In genomic region chr5:117239106-117239505, GRCm38 (mm10) we compare ENCODE assay signal across 14 mouse cellular contexts.
"Had no signal": no experiment of that assay in that cellular context is flagged by ENCODE, and none has a peak within 500 bp of the region (broad histone marks: within the 10 kb centered on the region; RNA-seq: fewer than 3 reads in every experiment).

No protein-coding gene starts in this region.

- H3K9me3 ChIP-seq: intestine, embryonic 15.5 days; limb, embryonic 13.5 days had no signal

- H3K4me3 ChIP-seq: intestine, embryonic 15.5 days; limb, embryonic 13.5 days had no signal

- DNase-seq: kidney, adult 18-20 months; kidney, postnatal 10 days; kidney, postnatal 4 days; left cerebral cortex, postnatal 4 days; lung, adult 18-20 months; lung, postnatal 36 days; spleen, adult 18-20 months; thymus, adult 2 months; thymus, postnatal 36 days had no signal

- H3K4me2 ChIP-seq: intestine, embryonic 15.5 days; limb, embryonic 13.5 days had no signal

- ATAC-seq: intestine, embryonic 15.5 days; lung, postnatal 0 days; midbrain, embryonic 16.5 days had no signal

- H3K27ac ChIP-seq: intestine, embryonic 15.5 days; limb, embryonic 13.5 days; liver, embryonic 14.5 days had no signal

- H3K27me3 ChIP-seq: intestine, embryonic 15.5 days had no signal

- H3K9ac ChIP-seq: intestine, embryonic 15.5 days; limb, embryonic 13.5 days; liver, embryonic 14.5 days had no signal
